Mouse (Mus musculus): ENCODE measurements around the gene Faap100. TPM values are rescaled to one million over a fixed set of nuclear protein-coding genes. Genes with fewer than 3 reads are reported as not detected.

Gene Faap100
- total RNA-seq, 2 experiments from 2014 or later: 21.3 to 24.3 TPM

DNA sequence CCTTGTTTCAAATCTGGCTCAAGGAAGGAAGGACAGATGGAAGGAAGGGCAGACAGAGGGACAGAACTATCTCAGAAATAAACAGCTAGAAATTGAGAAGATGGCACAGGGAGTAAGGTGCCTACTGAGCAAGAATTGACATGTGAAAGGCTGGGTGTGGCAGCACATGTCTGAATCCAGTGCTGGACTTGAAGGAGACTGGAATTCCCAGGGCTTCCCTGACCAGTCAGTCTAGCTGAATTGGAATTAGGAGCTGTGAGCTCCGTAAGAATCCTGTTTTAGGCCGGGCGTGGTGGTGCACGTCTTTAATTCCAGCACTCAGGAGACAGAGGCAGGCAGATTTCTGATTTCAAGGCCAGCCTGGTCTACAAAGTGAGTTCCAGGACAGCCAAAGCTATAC is 36.9 kb downstream of the Faap100 start:
- intact Hi-C loops (cut with DNase I): no loop called here
- DNase-seq: no peak

DNA sequence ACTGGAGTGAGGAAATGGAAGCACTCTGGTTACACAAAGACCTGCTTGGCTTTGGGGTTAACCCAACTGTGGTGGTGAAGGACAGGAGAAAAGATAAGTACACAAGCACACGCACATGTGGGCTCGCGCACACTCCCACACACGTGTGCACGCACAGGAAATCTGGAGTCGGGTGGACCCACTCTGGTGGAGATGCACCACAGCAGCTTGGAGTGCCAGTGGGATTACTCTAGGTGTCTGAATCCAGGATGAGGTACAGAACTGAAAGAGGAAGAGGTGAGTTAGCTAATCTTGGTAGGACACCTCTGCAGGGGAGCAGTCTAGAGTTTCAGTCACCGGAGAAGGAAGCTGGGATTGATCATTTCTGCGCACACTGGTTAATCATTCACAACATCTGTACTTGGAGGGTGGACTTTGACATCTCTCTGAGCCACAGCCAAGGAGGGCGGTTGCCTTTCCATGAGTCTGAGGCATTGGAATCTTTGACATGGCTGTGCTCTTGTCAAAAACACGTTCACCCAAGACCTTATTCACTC is 38.5 kb downstream of the Faap100 start:
- intact Hi-C loops (cut with DNase I): no loop called here
- no peak for DNase-seq

DNA sequence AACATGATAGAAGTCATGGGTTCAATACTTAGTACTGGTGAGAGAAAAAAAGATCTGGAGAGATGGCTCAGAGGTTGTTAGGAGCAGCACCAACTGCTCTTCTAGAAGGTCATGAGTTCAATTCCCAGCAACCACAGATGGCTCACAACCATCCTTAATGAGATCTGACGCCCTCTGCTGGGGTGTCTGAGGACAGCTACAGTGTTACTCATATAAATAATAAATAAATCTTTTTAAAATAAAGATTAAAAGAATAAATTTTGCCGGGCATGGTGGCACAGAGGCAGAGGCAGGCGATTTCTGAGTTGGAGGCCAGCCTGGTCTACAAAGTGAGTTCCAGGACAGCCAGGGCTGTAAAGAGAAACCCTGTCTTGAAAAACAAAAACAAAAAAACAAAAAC is 39.8 kb downstream of the Faap100 start:
- DNase-seq: no peak
- intact Hi-C loops (cut with DNase I): no loop called here

DNA sequence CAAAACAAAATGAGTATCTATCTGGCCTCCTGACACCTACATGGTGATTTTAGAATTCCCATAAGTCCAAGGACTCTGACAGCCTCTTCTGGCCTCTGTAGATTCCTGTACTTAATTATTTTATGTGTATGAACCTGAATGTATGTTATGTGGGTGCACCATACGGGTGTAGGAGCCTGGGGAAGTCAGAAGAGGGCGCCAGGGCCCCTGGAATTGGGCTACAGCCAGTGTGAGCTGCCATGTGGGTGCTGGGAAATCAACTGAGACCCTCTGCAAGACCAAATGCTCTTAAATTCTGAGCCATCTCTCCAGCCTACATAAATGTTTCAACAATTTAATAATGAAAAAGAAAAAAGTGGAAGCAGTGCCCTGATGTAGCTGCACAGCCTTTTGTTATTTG is 41.1 kb downstream of the Faap100 start:
- no peak for DNase-seq
- intact Hi-C loops (cut with DNase I): no loop called here

DNA sequence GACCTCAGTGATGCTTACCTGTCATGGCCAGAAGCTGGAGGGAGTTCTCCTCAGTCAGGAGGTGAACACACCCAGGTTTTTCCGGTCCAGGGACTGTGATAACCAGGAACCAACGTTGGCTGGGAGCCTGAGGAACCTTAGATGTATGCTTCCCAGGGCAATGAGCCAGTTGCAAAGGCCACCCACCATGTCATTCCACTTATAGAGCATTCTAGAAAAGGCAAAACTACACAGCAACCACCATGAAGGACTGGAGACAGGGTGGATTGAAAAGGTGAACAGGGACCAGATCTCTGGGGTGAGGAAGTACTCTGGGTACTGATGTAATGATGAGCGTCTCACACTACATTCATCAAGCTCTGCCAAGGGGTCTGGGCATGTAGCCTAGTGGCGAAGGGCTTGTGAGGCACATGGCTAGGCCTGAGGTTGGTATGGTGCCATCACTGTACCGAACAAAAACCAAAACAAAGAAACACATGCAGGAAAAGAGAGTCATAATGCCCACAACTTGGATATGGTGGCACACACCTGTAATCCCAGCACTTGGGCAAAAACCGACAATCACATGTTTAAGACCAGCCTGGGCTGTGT is 43.0 kb downstream of the Faap100 start:
- intact Hi-C loops (cut with DNase I): no loop called here
- peak in 1 of 2 experiments; percentile 32 for DNase-seq

DNA sequence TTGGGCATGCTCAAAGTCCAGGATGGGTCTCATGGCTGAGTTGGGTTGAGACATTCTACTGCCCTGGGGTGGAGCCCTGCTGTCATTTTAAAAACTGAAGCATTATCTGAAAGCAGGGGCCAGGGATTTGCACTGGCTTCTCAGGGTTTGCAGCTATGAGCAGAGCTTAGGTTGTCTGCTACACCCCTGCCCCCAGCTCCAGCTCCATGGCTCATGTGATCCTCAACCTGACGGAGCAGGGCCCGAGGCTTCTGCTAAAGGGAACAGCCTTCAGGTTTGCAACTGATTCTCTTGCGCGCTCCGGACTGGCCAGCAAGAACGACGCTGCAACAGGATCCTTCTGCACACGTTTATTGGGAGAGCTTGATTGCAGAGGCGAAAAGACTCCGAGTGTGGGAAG is 58.4 kb downstream of the Faap100 start:
- DNase-seq: no peak
- intact Hi-C loops (cut with DNase I): no loop called here

DNA sequence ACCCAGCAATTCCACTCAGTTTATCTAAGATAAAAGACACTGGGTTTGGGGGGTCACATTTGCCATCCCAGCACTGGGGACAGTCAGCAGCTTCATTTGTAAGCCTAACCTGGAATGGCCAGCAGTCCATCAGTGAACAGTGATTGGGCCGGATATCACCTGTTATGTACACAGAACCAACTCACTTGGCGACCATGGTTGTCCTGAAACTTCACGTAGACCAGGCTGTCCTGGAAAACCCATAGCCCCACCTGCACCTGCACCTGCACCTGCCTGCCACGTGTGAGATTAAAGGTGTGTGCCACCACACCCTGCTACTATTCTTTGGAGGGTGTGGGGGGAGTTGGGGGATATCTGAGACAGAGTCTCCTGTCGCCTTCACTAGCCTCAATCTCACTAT is 59.3 kb downstream of the Faap100 start:
- no peak for DNase-seq
- intact Hi-C loops (cut with DNase I): no loop called here

Small RNAs within 50 kb of the gene (microRNA-seq; reads per million reads assigned to microRNA genes)
- gene Gm23419 (0 reads per million in 2 experiments), gene Mir6935 (0 to 0.70 reads per million in 2 experiments)

Other genes starting within 250 kb of the Faap100 start
- gene Slc38a10, start 227.4 kb downstream of the Faap100 start, total RNA-seq (2021): 100 to 1,000 TPM; 104 to 116 TPM
- 10 to 100 TPM in 1 of 2 experiments, 1 to 10 TPM in 1; 8.8 to 14.1 TPM for gene Bahcc1, start 145.8 kb downstream of the Faap100 start, total RNA-seq (2021)
- 100 to 1,000 TPM; 691 to 703 TPM for gene Actg1, start 30.2 kb downstream of the Faap100 start, total RNA-seq (2021)
- not detected for gene Fscn2, start 17.2 kb downstream of the Faap100 start, total RNA-seq (2021)
- gene Nploc4, start 58.9 kb upstream of the Faap100 start, total RNA-seq (2021): 10 to 100 TPM; 53.9 to 59.6 TPM
- 1 to 10 TPM in 1 of 2 experiments, under 1 TPM in 1; 0.24 to 2.3 TPM for gene Tspan10, start 63.9 kb upstream of the Faap100 start, total RNA-seq (2021)
- under 1 TPM in 1 of 2 experiments, not detected in 1; 0.32 TPM for gene Pde6g, start 74.7 kb upstream of the Faap100 start, total RNA-seq (2021)
- gene Oxld1, start 79.3 kb upstream of the Faap100 start, total RNA-seq (2021): 10 to 100 TPM; 33.5 to 35.2 TPM
- gene Ccdc137, start 79.4 kb upstream of the Faap100 start, total RNA-seq (2021): 1 to 10 TPM; 6.4 to 7.9 TPM
- gene Arl16, start 88.8 kb upstream of the Faap100 start, total RNA-seq (2021): 10 to 100 TPM; 13.6 to 16.5 TPM
- 100 to 1,000 TPM; 227 to 233 TPM for gene Mrpl12, start 105.8 kb upstream of the Faap100 start, total RNA-seq (2021)
- gene Slc25a10, start 113.1 kb upstream of the Faap100 start, total RNA-seq (2021): 10 to 100 TPM; 24.8 to 25.0 TPM
- 1 to 10 TPM; 2.4 to 3.1 TPM for gene Gcgr, start 151.9 kb upstream of the Faap100 start, total RNA-seq (2021)
- 10 to 100 TPM; 70.5 to 72.7 TPM for gene Mcrip1, start 171.0 kb upstream of the Faap100 start, total RNA-seq (2021)
- gene Ppp1r27, start 172.4 kb upstream of the Faap100 start, total RNA-seq (2021): under 1 TPM in 1 of 2 experiments, not detected in 1; 0.60 TPM
- gene P4hb, start 194.5 kb upstream of the Faap100 start, total RNA-seq (2021): 100 to 1,000 TPM; 306 to 311 TPM
- gene Arhgdia, start 202.9 kb upstream of the Faap100 start, total RNA-seq (2021): 100 to 1,000 TPM; 236 to 257 TPM
- 10 to 100 TPM; 86.1 to 88.3 TPM for gene Alyref, start 219.6 kb upstream of the Faap100 start, total RNA-seq (2021)
- 100 to 1,000 TPM in 1 of 2 experiments, 10 to 100 TPM in 1; 95.1 to 105 TPM for gene Anapc11, start 219.7 kb upstream of the Faap100 start, total RNA-seq (2021)
- under 1 TPM; 0.55 to 0.98 TPM for gene Npb, start 229.7 kb upstream of the Faap100 start, total RNA-seq (2021)
- 10 to 100 TPM; 39.7 to 45.8 TPM for gene Pcyt2, start 239.2 kb upstream of the Faap100 start, total RNA-seq (2021)
- 10 to 100 TPM; 11.9 to 12.5 TPM for gene Sirt7, start 246.5 kb upstream of the Faap100 start, total RNA-seq (2021)

All from heart, postnatal 10 days (tissue).